Mouse (Mus musculus) stomach, embryonic 16.5 days (tissue): ENCODE results near the gene Pde4d. TPM values are rescaled to one million over a fixed set of nuclear protein-coding genes. Genes with fewer than 3 reads are reported as not detected.

Source experiments
- ATAC-seq: fragments of 200-750 bp; cut with Nextera tagmentation; 2 replicates; pipeline ENCODE4 v1.8.0; 2017; ENCODE audit warnings: moderate number of reproducible peaks, moderate TSS enrichment; ENCODE audit not compliant: insufficient read depth, low FRiP score
- H3K27ac ChIP-seq: fragments of 300-500 bp; sonication (generic); 2 replicates; pipeline ENCODE4 v1.5.1; 2014; ENCODE audit warnings: low read length
- H3K27me3 ChIP-seq: fragments of 300-500 bp; sonication (generic); 2 replicates; pipeline ENCODE4 v1.6.1; 2014; ENCODE audit warnings: low read length, control low read depth, mixed read lengths; ENCODE audit not compliant: control insufficient read depth, insufficient read depth
- H3K36me3 ChIP-seq: fragments of 300-500 bp; sonication (generic); 2 replicates; pipeline ENCODE4 v1.6.1; 2014; ENCODE audit warnings: low read length; ENCODE audit not compliant: control insufficient read depth, insufficient read depth
- H3K4me1 ChIP-seq: fragments of 300-500 bp; sonication (generic); 2 replicates; pipeline ENCODE4 v1.6.1; 2014; ENCODE audit warnings: low read length, control low read depth, mixed read lengths; ENCODE audit not compliant: control insufficient read depth, insufficient read depth
- H3K4me2 ChIP-seq: fragments of 300-500 bp; sonication (generic); 2 replicates; pipeline ENCODE4 v1.6.1; 2014; ENCODE audit warnings: low read depth, low read length, mixed read lengths
- H3K4me3 ChIP-seq: fragments of 300-500 bp; sonication (generic); replicated peaks from 2 replicates; pipeline ENCODE4 v1.5.1; 2014; ENCODE audit warnings: mild to moderate bottlenecking, low read length
- H3K9ac ChIP-seq: fragments of 300-500 bp; sonication (generic); 2 replicates; pipeline ENCODE4 v1.6.1; 2014; ENCODE audit warnings: low read length
- H3K9me3 ChIP-seq: fragments of 300-500 bp; sonication (generic); replicated peaks from 2 replicates; pipeline ENCODE4 v1.6.1; 2016; ENCODE audit warnings: low read length, control low read depth; ENCODE audit not compliant: control insufficient read depth
- WGBS: fragments of 180-500 bp; shearing (Covaris S2); extraction: QIAGEN DNeasy Blood & Tissue Kit; methylation state at CpG from one replicate; pipeline ENCODE4 v1.1.7; 2014; 5-methylcytosine and 5-hydroxymethylcytosine counted together
- polyA plus RNA-seq: library from polyadenylated mRNA; unstranded; fragments of >200 nt; fragmentation: Nextera tagmentation; extraction: Ambion mirVana; gene quantifications from 2 replicates; pipeline ENCODE4 v1.2.1, GENCODE M21; 2015

Pde4d gene
- polyA plus RNA-seq, 1 experiment from 2014 or later = 22.1 TPM

DNA sequence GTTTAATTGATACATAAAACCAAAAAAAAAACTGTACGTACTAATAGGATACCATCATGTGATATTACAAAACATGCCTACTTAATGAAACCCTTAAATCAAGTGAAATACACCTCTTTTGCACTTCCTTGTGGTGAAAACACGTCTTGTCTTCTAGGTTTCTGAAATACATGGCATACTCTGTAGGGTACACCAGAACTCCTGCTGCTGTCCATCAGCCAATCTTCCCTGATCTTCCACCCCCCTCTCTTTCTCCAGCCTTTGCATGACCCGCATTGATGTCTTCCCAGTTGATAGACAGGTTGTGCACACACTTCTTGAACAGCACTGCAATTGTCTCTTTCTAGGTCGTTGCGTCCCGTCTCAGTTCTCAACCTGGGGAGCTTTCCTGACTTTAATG lies 1470.5 kb downstream of the Pde4d start:
- Histone ChIP-seq H3K27ac (no peak overlapping the region), H3K27me3 (no peaks in the 10 kb centered on the region), H3K4me1 (peaks cover 8% of the 10 kb centered on the region; the same call in 1 of the 2 replicates), H3K9ac (no peak overlapping the region), H3K9me3 (no peaks in the 10 kb centered on the region), H3K4me3 (no peak overlapping the region), H3K4me2 (no peak overlapping the region), H3K36me3 (no peaks in the 10 kb centered on the region)
- 86% methylated on average over 6 of the region's 6 CpGs for WGBS
- no peak for ATAC-seq

DNA sequence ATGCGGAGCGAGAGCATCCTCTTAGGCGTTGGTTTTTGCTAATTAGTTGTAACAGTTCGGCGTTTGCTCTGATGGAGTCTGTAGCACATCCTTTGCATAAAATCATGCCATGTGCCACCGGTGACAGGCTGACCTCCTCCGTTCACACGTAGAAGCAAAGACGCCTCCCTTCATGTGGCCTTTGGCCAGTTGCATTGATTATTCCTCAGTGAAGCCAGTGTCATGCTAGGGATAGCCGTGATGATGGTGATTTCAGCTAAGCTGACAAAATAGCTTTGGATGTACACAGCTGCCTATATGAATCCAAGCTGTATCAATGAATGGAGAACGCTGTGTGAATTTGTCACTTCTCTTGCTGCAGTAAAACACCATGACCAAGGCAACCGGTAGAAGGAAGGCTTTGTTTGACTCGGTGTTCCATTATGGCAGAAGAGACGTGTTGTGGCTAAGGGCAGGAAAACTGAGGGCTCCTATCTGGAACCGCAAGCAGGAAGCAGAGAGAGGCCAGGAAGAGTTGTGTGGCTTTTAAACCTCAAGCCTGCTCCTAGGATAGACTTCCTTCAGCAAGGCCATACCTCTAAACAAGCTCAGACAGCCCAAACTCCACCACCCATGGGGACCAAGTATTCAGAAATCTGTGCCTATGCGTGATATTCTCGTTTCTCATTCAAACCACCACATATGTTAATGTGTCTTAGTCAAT lies 1471.7 kb downstream of the Pde4d start:
- H3K9me3 ChIP-seq = no peaks in the 10 kb centered on the region
- no peak overlapping the region for H3K4me3 ChIP-seq
- no peaks in the 10 kb centered on the region for H3K36me3 ChIP-seq
- ATAC-seq = no peak
- no peak overlapping the region for H3K9ac ChIP-seq
- no peak overlapping the region for H3K4me2 ChIP-seq
- 85% methylated on average over 17 of the region's 17 CpGs for WGBS
- no peaks in the 10 kb centered on the region for H3K27me3 ChIP-seq
- H3K27ac ChIP-seq = no peak overlapping the region
- peaks cover 2% of the 10 kb centered on the region; the same call in 1 of the 2 replicates for H3K4me1 ChIP-seq

DNA sequence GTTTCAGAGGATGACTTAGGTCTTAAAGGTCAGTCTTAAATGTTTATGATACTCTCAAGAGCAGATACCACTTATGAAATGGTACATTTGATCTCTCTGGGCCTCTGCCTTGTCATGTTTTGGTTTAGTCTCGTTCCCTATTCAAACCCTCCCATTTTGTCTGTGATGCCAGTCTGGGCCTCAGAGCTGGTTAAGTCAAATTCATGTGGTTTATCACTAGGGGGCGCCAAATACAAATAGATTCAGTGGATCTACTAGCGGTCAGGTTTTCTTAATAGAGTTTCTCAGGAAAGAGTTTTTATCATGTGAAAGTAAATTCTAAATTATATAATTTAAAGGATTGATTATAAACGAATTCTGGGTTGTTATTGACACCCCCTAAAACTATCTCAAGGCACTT lies 1472.5 kb downstream of the Pde4d start:
- Histone ChIP-seq H3K4me3 (no peak overlapping the region), H3K27ac (no peak overlapping the region), H3K27me3 (no peaks in the 10 kb centered on the region), H3K4me1 (peaks cover 6% of the 10 kb centered on the region; the same call in 1 of the 2 replicates), H3K4me2 (no peak overlapping the region), H3K9ac (no peak overlapping the region), H3K36me3 (no peaks in the 10 kb centered on the region), H3K9me3 (no peaks in the 10 kb centered on the region)
- no peak for ATAC-seq
- 2% methylated on average over 4 of the region's 4 CpGs for WGBS

DNA sequence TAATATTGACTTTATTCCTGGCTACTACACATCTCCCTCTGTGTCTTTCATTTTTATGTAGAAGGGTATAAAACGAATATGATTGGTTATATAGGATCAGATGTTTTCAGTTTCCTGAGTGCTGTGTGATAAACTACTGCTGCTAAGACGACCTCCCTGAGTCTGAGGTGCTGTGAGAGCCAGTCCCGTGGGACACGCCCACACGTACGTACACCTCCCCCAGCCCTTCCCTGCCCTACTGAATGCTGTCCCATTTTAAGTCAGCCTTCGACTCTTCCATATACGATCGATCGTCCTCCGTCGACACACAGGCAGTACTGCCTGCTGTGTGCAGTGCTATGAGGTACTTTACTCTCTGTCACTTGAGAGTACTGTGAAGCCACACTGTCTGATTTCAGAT lies 1473.0 kb downstream of the Pde4d start:
- peaks cover 6% of the 10 kb centered on the region; the same call in 1 of the 2 replicates for H3K4me1 ChIP-seq
- H3K4me3 ChIP-seq = no peak overlapping the region
- no peak overlapping the region for H3K27ac ChIP-seq
- WGBS = 66% methylated on average over 12 of the region's 12 CpGs
- no peaks in the 10 kb centered on the region for H3K36me3 ChIP-seq
- H3K9me3 ChIP-seq = no peaks in the 10 kb centered on the region
- H3K27me3 ChIP-seq = no peaks in the 10 kb centered on the region
- ATAC-seq = peak; percentile 48; the same call in 1 of the 2 replicates
- no peak overlapping the region for H3K4me2 ChIP-seq
- H3K9ac ChIP-seq = no peak overlapping the region

DNA sequence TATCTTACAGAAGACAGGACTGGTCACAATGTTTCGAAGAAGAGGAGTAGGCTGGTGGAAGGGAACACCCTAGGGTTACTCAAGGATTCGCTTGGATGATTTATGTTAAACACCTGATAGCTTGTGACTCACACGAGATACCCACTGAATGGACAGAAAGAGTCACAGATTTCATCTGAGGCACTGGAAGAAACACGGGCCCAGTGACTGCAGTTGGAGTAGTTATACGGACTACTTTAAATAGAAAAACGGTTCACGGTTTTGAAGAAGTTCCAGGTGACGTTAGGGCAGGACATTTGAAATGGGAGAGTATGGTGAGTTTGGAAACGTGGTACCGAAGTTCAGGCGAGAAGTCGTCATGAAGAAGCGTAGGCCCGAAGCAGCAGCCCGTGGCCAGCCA lies 1475.0 kb downstream of the Pde4d start:
- Histone ChIP-seq H3K27me3 (no peaks in the 10 kb centered on the region), H3K36me3 (no peaks in the 10 kb centered on the region), H3K4me1 (peaks cover 6% of the 10 kb centered on the region; the same call in 1 of the 2 replicates), H3K4me2 (no peak overlapping the region), H3K9me3 (no peaks in the 10 kb centered on the region), H3K27ac (no peak overlapping the region), H3K9ac (no peak overlapping the region), H3K4me3 (no peak overlapping the region)
- WGBS = 91% methylated on average over 15 of the region's 15 CpGs
- ATAC-seq = no peak

DNA sequence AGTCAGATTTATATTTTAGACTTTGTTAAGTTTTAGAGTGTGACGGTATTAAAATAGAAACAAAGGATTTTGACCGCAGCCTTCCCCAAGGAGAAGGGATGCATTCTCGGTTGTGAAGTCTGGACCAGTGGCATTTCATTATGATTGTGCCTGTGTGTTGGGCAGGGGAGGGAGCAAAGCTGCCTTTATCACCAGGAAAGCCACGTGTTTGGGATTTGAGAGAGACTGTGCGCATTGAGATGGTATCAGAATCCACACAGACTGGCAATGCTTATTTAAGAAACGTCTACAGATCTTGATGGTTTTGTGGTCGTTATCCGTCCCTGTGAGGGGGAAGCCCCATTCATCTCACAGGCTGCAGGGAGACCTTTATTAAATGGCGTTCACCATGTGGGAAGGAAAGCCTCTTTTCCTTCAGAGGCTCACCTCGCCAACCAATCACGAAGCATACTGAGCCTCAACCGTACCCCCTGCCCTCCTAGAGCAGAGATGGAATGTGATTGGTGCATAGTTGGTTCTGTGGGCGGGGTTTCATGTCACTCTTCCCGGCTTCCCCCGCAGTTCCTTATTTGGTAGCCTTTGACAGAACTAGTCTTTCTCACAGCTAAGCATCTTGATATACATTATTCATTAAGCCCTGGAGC lies 1476.7 kb downstream of the Pde4d start:
- 30% methylated on average over 15 of the region's 15 CpGs for WGBS
- no peak overlapping the region; the same call in 1 of the 2 replicates for H3K9ac ChIP-seq
- peak overlapping the region; percentile 22 for H3K4me3 ChIP-seq
- no peak overlapping the region; the same call in 1 of the 2 replicates for H3K27ac ChIP-seq
- peak overlapping the region; percentile 50 for H3K4me2 ChIP-seq
- H3K27me3 ChIP-seq = no peaks in the 10 kb centered on the region
- no peaks in the 10 kb centered on the region for H3K36me3 ChIP-seq
- no peaks in the 10 kb centered on the region for H3K9me3 ChIP-seq
- peaks cover 6% of the 10 kb centered on the region; the same call in 1 of the 2 replicates for H3K4me1 ChIP-seq
- peak; percentile 71; the same call in 1 of the 2 replicates for ATAC-seq

DNA sequence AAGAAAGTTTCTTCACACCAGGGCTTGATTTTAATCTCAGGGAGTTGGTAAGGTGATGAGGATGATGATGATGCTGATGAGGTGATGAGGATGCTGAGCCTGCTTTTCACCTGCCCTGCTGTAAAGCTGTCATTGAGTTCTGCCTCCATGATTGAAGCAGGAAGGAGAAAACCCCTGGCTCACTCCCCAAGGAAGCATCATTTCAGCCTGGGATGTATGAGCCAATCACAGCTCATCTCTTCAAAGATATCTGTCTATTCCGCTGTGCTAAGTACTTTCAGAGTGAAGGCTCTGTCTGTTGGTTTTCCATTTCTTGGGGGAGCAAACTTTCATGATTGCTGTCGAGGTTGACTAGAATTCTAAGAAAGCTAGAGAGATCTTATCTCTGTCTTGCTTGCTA lies 1478.0 kb downstream of the Pde4d start:
- H3K9me3 ChIP-seq = no peaks in the 10 kb centered on the region
- H3K4me2 ChIP-seq = no peak overlapping the region
- H3K4me3 ChIP-seq = 0 out of 2 replicates have a peak overlapping the region, but pooled peaks have one; percentile 5
- H3K36me3 ChIP-seq = no peaks in the 10 kb centered on the region
- no peak overlapping the region for H3K9ac ChIP-seq
- H3K27ac ChIP-seq = no peak overlapping the region
- H3K4me1 ChIP-seq = peaks cover 6% of the 10 kb centered on the region; the same call in 1 of the 2 replicates
- ATAC-seq = no peak
- 71% methylated on average over 2 of the region's 2 CpGs for WGBS
- H3K27me3 ChIP-seq = no peaks in the 10 kb centered on the region

DNA sequence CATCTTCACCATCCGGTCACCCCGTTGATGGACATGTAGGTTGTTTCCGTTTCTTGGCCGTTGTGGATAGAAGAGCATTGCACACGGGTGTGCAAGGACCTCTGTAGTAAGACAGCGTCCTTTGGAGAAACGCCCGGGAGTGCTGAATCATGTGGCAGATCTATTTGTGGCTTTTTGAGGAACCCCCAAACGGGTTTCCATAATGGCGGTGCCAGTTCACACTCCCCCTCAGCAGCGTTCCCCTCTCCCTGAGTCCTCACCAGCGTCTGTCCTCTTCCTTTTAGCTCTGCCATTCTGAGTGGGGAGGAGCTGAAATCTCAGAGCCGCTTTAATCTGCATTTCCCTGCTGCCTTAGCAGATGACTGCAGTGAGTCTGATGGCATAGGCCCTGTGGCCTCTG lies 1482.9 kb downstream of the Pde4d start:
- no peak for ATAC-seq
- H3K9me3 ChIP-seq = no peaks in the 10 kb centered on the region
- no peaks in the 10 kb centered on the region for H3K27me3 ChIP-seq
- H3K4me3 ChIP-seq = no peak overlapping the region
- H3K4me2 ChIP-seq = no peak overlapping the region
- 90% methylated on average over 13 of the region's 13 CpGs for WGBS
- no peaks in the 10 kb centered on the region for H3K4me1 ChIP-seq
- no peak overlapping the region for H3K27ac ChIP-seq
- peaks cover 3% of the 10 kb centered on the region; the same call in 1 of the 2 replicates for H3K36me3 ChIP-seq
- H3K9ac ChIP-seq = no peak overlapping the region

DNA sequence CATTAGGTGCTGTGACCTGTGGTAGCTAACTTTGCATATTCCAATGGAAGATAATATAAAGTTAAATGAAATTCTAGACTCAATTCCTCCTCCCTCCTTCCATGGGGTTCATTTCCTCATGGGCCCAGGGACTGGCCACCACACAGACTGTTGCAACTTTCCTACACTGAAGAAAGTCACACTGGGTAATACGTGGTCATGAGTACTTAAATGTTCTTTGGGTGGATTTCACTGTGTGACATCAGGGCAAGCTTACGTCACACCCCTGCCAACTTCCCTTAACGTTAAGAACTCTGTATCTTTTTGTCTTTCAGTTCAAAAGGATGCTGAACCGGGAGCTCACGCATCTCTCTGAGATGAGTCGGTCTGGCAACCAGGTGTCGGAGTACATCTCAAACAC lies 1483.8 kb downstream of the Pde4d start:
- Histone ChIP-seq H3K9ac (no peak overlapping the region), H3K27me3 (no peaks in the 10 kb centered on the region), H3K4me3 (no peak overlapping the region), H3K4me1 (no peaks in the 10 kb centered on the region), H3K4me2 (no peak overlapping the region), H3K27ac (no peak overlapping the region), H3K9me3 (no peaks in the 10 kb centered on the region), H3K36me3 (peaks cover 3% of the 10 kb centered on the region; the same call in 1 of the 2 replicates)
- WGBS = 92% methylated on average over 7 of the region's 7 CpGs
- ATAC-seq = no peak
